Mouse (Mus musculus) kidney, adult 2 months (tissue): ENCODE measurements around the gene Cdh16. TPM values are rescaled to one million over a fixed set of nuclear protein-coding genes. Genes with fewer than 3 reads are reported as not detected.
"Not testable (repeated sequence)": the region's sequence is repeated elsewhere in the genome, so short reads cannot be mapped to it uniquely, and the experiment has no call there.

Experiments
- DNase-seq: peaks from one replicate; pipeline ENCODE4 v3.0.0; 2021
- H3K27ac ChIP-seq: fragments of 200-500 bp; 2 replicates; pipeline ENCODE4 v1.5.1; 2012; ENCODE audit warnings: low read depth, low read length, control low read depth, inconsistent platforms; ENCODE audit not compliant: insufficient read depth
- H3K27me3 ChIP-seq: fragments of 200-500 bp; replicated peaks from 2 replicates; pipeline ENCODE4 v1.6.1; 2012; ENCODE audit warnings: mild to moderate bottlenecking, moderate library complexity, low read length, inconsistent platforms; ENCODE audit not compliant: control insufficient read depth, insufficient read depth
- H3K36me3 ChIP-seq: fragments of 200-500 bp; 2 replicates; pipeline ENCODE4 v1.6.1; 2012; ENCODE audit warnings: mild to moderate bottlenecking, moderate library complexity, low read length, inconsistent platforms; ENCODE audit not compliant: control insufficient read depth, insufficient read depth
- H3K4me1 ChIP-seq: fragments of 200-500 bp; 2 replicates; pipeline ENCODE4 v1.6.1; 2011; ENCODE audit warnings: low read length; ENCODE audit not compliant: control insufficient read depth, insufficient read depth
- H3K4me3 ChIP-seq: fragments of 200-500 bp; 2 replicates; pipeline ENCODE4 v1.5.1; 2011; ENCODE audit warnings: mild to moderate bottlenecking, low read depth, low read length, control low read depth; ENCODE audit not compliant: insufficient read depth
- CTCF ChIP-seq: fragments of 200-500 bp; conservative IDR thresholded peaks from 2 replicates; pipeline ENCODE4 v1.5.1; 2011; ENCODE audit warnings: low read depth, mild to moderate bottlenecking, control low read depth, low read length, moderate library complexity, mixed read lengths; ENCODE audit not compliant: insufficient read depth, insufficient read length
- POLR2A ChIP-seq: fragments of 200-500 bp; IDR thresholded peaks from one replicate; pipeline ENCODE4 v1.6.1; 2011; ENCODE audit warnings: low read depth, low read length, control low read depth
- WGBS: fragments of 180-500 bp; shearing (Covaris S2); methylation state at CpG from one replicate; pipeline ENCODE4 v1.1.7; 2018; 5-methylcytosine and 5-hydroxymethylcytosine counted together
- polyA plus RNA-seq: library from polyadenylated mRNA; depleted of rRNA; stranded (reverse); fragments of >200 nt; gene quantifications from 2 replicates; pipeline ENCODE4 v1.2.3, GENCODE M21; 2012; rRNA removed

Gene Cdh16
- 1,103 and 1,106 TPM in 2 replicates for polyA plus RNA-seq

DNA sequence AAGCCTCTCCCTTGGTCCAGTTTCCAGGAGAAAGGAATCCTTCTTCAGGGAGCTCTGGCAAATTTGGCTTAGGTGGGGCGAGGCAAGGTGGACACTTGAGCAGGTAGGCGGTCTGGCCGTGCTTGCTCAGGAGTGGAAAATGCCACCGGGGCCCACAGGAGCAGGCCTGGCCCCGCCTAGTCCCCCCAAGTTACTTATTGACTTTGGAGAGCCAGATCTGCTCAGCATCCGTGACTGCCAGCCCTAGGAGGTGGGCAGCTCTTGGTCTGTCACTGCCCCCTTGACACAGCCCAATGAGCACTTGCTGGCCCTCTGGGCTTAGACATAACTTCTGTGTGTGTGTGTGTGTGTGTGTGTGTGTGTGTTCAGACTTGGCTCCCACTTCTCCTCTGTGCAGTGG is at the start of gene Cdh16:
Cdh16 (minus strand) TSS at position 236 of the 400 bp plus-strand sequence.
- Histone ChIP-seq H3K36me3 (peaks cover 2% of the 10 kb centered on the region; the same call in 1 of the 2 replicates), H3K4me1 (peaks cover 16% of the 10 kb centered on the region), H3K27me3 (no peaks in the 10 kb centered on the region), H3K4me3 (peak within 1 kb of the TSS; percentile 78), H3K27ac (peak within 1 kb of the TSS; percentile 99)
- TF ChIP-seq CTCF (no peak), POLR2A (peak; percentile 72)
- 23% methylated on average over 6 of the region's 6 CpGs for WGBS
- DNase-seq = peak; percentile 97

DNA sequence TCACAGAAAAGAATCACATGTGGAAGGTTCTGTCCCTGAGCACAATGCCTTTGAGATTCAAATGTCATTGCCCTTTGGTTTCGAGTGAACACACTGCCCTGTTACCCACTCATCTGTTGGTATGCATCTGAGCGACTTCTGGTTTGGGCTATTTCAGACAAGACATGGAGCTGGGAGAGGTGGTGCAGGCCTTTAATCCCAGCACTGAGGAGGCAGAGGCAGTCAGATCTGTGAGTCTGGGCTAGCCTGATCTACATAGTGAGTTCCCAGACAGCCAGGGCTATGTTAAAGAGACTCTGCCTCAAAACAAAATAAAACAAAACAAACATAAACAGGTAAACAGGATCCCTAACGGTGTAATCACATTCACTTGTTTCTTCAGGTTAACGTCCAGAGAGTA is 31.4 kb upstream of the Cdh16 start:
- Histone ChIP-seq H3K27me3 (no peaks in the 10 kb centered on the region), H3K27ac (no peak overlapping the region), H3K4me1 (no peaks in the 10 kb centered on the region), H3K36me3 (no peaks in the 10 kb centered on the region), H3K4me3 (no peak overlapping the region)
- no peak for TF ChIP-seq POLR2A
- no peak for DNase-seq
- 77% methylated on average over 4 of the region's 4 CpGs for WGBS

DNA sequence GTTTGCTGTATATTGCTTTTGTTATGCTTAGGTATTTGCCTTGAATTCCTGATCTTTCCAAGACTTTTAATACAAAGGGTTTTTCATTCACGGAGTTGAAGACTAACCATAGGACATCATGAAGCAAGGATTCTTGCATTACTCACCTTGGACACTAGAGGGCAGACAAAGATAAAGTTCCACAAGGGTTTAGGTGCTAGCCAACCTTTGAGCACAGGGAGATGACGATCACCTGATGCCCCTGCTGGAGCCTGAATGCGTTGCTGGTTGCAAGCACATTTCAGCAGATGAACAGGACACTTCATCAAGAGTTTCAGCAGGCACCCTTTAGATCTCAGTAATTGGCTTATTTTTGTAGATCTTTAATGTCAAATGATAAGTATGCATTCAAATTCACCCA is 30.8 kb upstream of the Cdh16 start:
- 2% methylated on average over 3 of the region's 3 CpGs for WGBS

DNA sequence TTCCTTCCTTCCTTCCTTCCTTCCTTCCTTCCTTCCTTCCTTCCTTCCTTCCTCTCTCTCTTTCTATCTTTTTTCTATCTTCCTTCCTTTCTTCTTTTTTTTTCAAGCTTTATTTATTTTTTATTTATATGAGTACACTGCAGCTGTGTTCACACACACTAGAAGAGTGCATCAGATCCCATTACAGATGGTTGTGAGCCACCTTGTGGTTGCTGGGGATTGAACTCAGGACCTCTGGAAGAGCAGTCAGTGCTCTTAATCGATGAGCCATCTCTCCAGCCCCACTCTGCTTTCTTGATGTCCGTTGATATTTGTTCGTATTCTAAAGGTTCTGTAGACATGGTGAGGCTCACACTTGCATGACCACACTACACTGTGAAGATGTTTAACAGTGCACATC is 20.0 kb upstream of the Cdh16 start:
- 64% methylated on average over 3 of the region's 3 CpGs for WGBS

More for the DNA sequence above, 30.8 kb upstream of the Cdh16 start:
- H3K36me3 ChIP-seq = no peaks in the 10 kb centered on the region
- peak; percentile 92 for DNase-seq
- no peaks in the 10 kb centered on the region for H3K27me3 ChIP-seq
- no peak overlapping the region for H3K27ac ChIP-seq
- no peaks in the 10 kb centered on the region for H3K4me1 ChIP-seq
- TF ChIP-seq CTCF (peak; percentile 97), POLR2A (no peak)
- H3K4me3 ChIP-seq = no peak overlapping the region

DNA sequence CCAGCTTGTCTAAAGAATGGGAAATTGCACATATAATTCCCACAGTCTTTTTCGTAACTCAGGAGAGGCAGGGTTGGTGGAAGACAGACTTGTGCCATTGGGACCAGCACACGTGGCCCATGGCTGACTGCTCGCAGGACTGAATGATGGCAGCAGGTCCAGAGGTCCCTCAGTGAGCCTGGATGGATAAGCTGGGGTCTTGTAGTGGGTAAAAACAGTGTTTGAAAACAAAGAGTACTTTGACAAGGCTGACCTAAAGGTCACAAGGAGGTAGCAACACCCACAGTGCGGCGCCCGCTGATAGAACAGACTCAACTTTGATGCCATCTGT is 18.1 kb upstream of the Cdh16 start:
- H3K4me3 ChIP-seq = peak overlapping the region; percentile 92

More for the DNA sequence above, 20.0 kb upstream of the Cdh16 start:
- H3K27me3 ChIP-seq, DNase-seq, H3K4me3 ChIP-seq, H3K27ac ChIP-seq, H3K36me3 ChIP-seq: not testable (repeated sequence)
- H3K4me1 ChIP-seq = peaks cover 16% of the 10 kb centered on the region
- peak; percentile 24; the same call in 1 of the 2 replicates for TF ChIP-seq CTCF

DNA sequence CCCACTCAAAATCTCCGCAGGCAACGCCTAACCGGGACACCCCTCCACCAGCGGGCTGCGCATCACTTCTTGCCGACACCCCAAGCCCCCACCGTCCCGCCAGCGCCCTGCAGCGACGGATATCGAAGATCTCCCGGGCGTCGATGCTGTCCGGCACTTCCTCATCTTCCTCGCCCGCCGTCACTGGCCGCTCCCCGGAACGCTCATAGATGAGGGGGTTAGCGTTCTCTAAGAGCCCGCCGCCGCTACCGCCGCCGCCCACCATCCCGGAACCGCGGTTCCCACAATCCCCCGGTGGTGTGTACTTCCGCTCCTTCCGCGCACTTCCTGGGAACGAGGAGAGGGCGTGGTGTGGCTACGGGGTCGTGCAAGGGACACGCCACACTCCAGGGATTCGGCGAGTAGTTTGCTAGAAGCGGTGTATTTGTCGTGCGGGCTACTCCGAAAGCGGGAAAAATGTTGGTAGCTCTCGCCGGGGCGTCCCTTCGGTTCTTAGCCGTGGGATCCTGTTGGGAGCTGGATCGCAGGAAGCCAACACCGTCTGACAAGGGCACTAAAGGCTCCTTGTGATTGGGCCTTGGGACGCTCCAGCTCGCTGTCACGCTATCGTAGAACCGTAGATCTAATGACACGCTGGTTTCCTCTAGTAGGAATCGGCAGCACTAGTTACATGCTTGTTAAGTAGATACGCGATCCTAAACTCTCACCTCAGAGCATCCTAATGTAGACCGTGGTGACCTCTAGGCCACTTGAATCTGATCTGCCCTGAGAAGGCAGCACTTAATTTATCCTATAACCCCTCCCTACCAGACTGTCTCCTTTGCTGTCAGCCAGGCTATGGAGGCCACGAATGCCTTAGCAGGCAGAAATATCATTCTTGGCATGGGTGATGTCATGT is 17.5 kb upstream of the Cdh16 start, which contains the start of gene Ciao2b:
Ciao2b (minus strand) TSS at position 540 of the 898 bp plus-strand sequence.
- TF ChIP-seq POLR2A = peak; percentile 63
- no peak for TF ChIP-seq CTCF
- H3K27ac ChIP-seq = peak within 1 kb of the TSS; percentile 79
- under 1% methylated on average over 66 of the region's 66 CpGs for WGBS
- H3K4me1 ChIP-seq = peaks cover 20% of the 10 kb centered on the region
- no peaks in the 10 kb centered on the region; the same call in 1 of the 2 replicates for H3K36me3 ChIP-seq
- peak within 1 kb of the TSS; percentile 92 for H3K4me3 ChIP-seq
- peak; percentile 95 for DNase-seq
- no peaks in the 10 kb centered on the region for H3K27me3 ChIP-seq

More for the DNA sequence above, 18.1 kb upstream of the Cdh16 start:
- Histone ChIP-seq H3K4me1 (peaks cover 20% of the 10 kb centered on the region), H3K36me3 (no peaks in the 10 kb centered on the region; the same call in 1 of the 2 replicates), H3K27me3 (no peaks in the 10 kb centered on the region), H3K27ac (peak overlapping the region; percentile 79)
- TF ChIP-seq CTCF = no peak
- TF ChIP-seq POLR2A = no peak
- no peak for DNase-seq
- 65% methylated on average over 6 of the region's 6 CpGs for WGBS

DNA sequence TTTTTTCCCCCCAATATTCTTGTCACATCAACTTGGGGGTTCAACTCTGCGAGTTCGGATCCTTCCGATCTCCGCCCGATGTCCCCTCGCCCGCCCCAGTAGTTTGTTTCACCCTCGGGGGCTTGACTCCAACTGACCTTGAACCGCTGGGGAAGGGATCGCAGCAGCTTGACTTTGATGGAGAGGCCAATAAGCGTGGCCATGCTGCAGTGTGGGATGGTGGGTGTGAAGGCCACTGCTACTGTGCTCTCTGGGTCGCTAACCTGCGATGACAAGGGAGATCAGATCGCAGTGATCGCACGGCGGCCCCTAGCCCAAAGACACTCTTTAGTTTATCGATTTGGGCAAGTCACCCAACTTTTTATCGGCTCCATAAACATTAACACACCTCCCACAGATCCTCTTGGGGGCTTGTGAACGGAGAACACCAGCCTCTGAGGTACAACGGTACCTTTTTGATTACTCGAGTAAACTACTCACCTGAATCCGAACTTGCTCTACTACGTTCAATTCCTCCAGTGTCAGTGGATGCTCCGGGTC is 16.7 kb upstream of the Cdh16 start:
- peak overlapping the region; percentile 36 for H3K27ac ChIP-seq
- peak overlapping the region; percentile 92 for H3K4me3 ChIP-seq
- H3K4me1 ChIP-seq = peaks cover 20% of the 10 kb centered on the region
- H3K36me3 ChIP-seq = no peaks in the 10 kb centered on the region; the same call in 1 of the 2 replicates
- TF ChIP-seq CTCF (no peak), POLR2A (no peak)
- H3K27me3 ChIP-seq = no peaks in the 10 kb centered on the region
- WGBS = 4% methylated on average over 25 of the region's 25 CpGs
- DNase-seq = no peak
